ENCODE assay signal across 16 mouse cellular contexts in the genomic region with DNA sequence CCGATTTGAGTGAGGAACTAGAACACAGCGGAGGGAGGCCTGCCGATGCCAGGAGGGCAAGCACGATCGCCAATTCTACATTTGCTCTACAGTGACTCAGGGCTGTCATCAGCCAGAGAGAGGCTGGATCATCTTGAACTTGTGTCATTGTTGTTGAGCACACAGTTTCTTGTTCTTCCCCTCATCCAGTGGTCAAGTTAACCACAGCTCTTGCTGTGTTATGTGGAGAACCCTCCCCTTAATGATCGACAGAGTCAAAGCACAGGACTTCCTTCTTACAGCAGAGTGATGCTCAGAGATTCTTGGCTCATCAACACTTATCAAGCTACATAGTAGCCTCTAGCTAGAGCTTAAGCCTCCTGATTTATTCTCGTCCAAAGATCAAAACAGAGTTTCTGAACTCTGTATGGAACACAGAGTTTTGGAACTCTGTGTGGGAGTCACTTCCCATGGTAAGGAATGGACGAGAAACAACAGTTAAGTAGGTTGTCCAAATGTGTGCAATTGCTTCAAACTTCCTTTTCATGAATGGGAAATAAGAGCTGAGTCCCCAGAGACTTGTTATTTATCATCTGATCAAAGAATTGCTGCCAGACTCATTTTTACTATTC. TPM values are rescaled to one million over a fixed set of nuclear protein-coding genes. Genes with fewer than 3 reads are reported as not detected.
A peak's percentile ranks its signal among the peaks of the same experiment; 100 is the strongest.
DNase-seq lines count a peak whose midpoint lies in the region; ATAC-seq lines count a peak whose summit lies in the region.
"Had no signal": no experiment of that assay in that cellular context is flagged by ENCODE, and none has a peak within 500 bp of the region (broad histone marks: within the 10 kb centered on the region; RNA-seq: fewer than 3 reads in every experiment).

No protein-coding gene starts in this region.

- H3K4me2 ChIP-seq in heart, embryonic 16.5 days (ENCODE audit: low read depth, low read length): no peak overlapping the region
- no peak overlapping the region for H3K4me2 ChIP-seq in lung, embryonic 15.5 days
- no peak overlapping the region for H3K4me2 ChIP-seq in stomach, embryonic 15.5 days
- no peak overlapping the region for H3K4me2 ChIP-seq in midbrain, embryonic 15.5 days
- H3K4me2 ChIP-seq: embryonic facial prominence, embryonic 12.5 days; liver, embryonic 11.5 days; neural tube, embryonic 12.5 days had no signal

- H3K9me3 ChIP-seq in heart, embryonic 16.5 days (replicated peaks; ENCODE audit: control insufficient read depth, low read length): peaks cover 6% of the 10 kb centered on the region; the same call in 1 of the 2 replicates
- H3K9me3 ChIP-seq in lung, embryonic 15.5 days: no peaks in the 10 kb centered on the region
- no peaks in the 10 kb centered on the region for H3K9me3 ChIP-seq in stomach, embryonic 15.5 days
- no peaks in the 10 kb centered on the region for H3K9me3 ChIP-seq in midbrain, embryonic 15.5 days
- H3K9me3 ChIP-seq: embryonic facial prominence, embryonic 12.5 days; neural tube, embryonic 12.5 days had no signal

- peak overlapping the region; percentile 46 for H3K27ac ChIP-seq in heart, embryonic 16.5 days (ENCODE audit: low read length)
- H3K27ac ChIP-seq in lung, embryonic 15.5 days: peak overlapping the region; percentile 86
- peak overlapping the region; percentile 67; the same call in 1 of the 2 replicates for H3K27ac ChIP-seq in stomach, embryonic 15.5 days
- H3K27ac ChIP-seq in midbrain, embryonic 15.5 days: no peak overlapping the region
- H3K27ac ChIP-seq: embryonic facial prominence, embryonic 12.5 days; hindbrain, postnatal 0 days; neural tube, embryonic 12.5 days had no signal

- no peak overlapping the region for H3K4me3 ChIP-seq in heart, embryonic 16.5 days (ENCODE audit: low read length)
- H3K4me3 ChIP-seq in lung, embryonic 15.5 days: no peak overlapping the region
- H3K4me3 ChIP-seq in stomach, embryonic 15.5 days (replicated peaks): no peak overlapping the region
- H3K4me3 ChIP-seq in midbrain, embryonic 15.5 days: no peak overlapping the region
- H3K4me3 ChIP-seq: embryonic facial prominence, embryonic 12.5 days; neural tube, embryonic 12.5 days had no signal

- H3K27me3 ChIP-seq in heart, embryonic 16.5 days (ENCODE audit: control insufficient read depth, insufficient read depth, low read length): no peaks in the 10 kb centered on the region
- no peaks in the 10 kb centered on the region for H3K27me3 ChIP-seq in lung, embryonic 15.5 days
- H3K27me3 ChIP-seq in stomach, embryonic 15.5 days (replicated peaks): no peaks in the 10 kb centered on the region
- no peaks in the 10 kb centered on the region for H3K27me3 ChIP-seq in midbrain, embryonic 15.5 days (replicated peaks)
- H3K27me3 ChIP-seq: embryonic facial prominence, embryonic 12.5 days; neural tube, embryonic 12.5 days had no signal

- no peaks in the 10 kb centered on the region for H3K36me3 ChIP-seq in heart, embryonic 16.5 days (ENCODE audit: control insufficient read depth, insufficient read depth)
- H3K36me3 ChIP-seq in lung, embryonic 15.5 days: no peaks in the 10 kb centered on the region
- no peaks in the 10 kb centered on the region for H3K36me3 ChIP-seq in stomach, embryonic 15.5 days
- H3K36me3 ChIP-seq in midbrain, embryonic 15.5 days (replicated peaks): no peaks in the 10 kb centered on the region
- H3K36me3 ChIP-seq: embryonic facial prominence, embryonic 12.5 days; neural tube, embryonic 12.5 days had no signal

- WGBS in heart, embryonic 16.5 days: 78% methylated on average over 8 of the region's 8 CpGs
- WGBS in lung, embryonic 15.5 days: 83% methylated on average over 8 of the region's 8 CpGs
- WGBS in stomach, embryonic 15.5 days: 76% methylated on average over 8 of the region's 8 CpGs
- WGBS in midbrain, embryonic 15.5 days: 92% methylated on average over 8 of the region's 8 CpGs

- no peak for DNase-seq in heart, adult 8-10 months (ENCODE audit: low spot score)
- DNase-seq in lung, postnatal 14 days: no peak
- DNase-seq in adipocyte (ENCODE audit: low spot score): peak; percentile 39
- no peak for DNase-seq in adrenal gland, postnatal 4 days (ENCODE audit: low spot score in 2 of 2)
- DNase-seq: cerebellum, postnatal 14 days; layer of hippocampus, postnatal 36 days; left cerebral cortex, postnatal 4 days; right cerebral cortex, postnatal 4 days had no signal

- no peak overlapping the region for H3K9ac ChIP-seq in heart, embryonic 16.5 days (ENCODE audit: low read length)
- no peak overlapping the region for H3K9ac ChIP-seq in lung, embryonic 15.5 days
- no peak overlapping the region for H3K9ac ChIP-seq in stomach, embryonic 15.5 days
- no peak overlapping the region for H3K9ac ChIP-seq in midbrain, embryonic 15.5 days
- H3K9ac ChIP-seq: embryonic facial prominence, embryonic 12.5 days; neural tube, embryonic 12.5 days had no signal

- H3K4me1 ChIP-seq in heart, embryonic 16.5 days (ENCODE audit: control insufficient read depth, insufficient read depth, low read length): no peaks in the 10 kb centered on the region
- peaks cover 22% of the 10 kb centered on the region for H3K4me1 ChIP-seq in lung, embryonic 15.5 days
- H3K4me1 ChIP-seq in stomach, embryonic 15.5 days: peaks cover 7% of the 10 kb centered on the region; the same call in 1 of the 2 replicates
- no peaks in the 10 kb centered on the region for H3K4me1 ChIP-seq in midbrain, embryonic 15.5 days
- H3K4me1 ChIP-seq: embryonic facial prominence, embryonic 12.5 days had no signal

- ATAC-seq in heart, embryonic 16.5 days (replicated peaks; ENCODE audit: extremely low read depth, insufficient read depth, low FRiP score): no peak; the same call in 1 of the 2 replicates
- no peak for ATAC-seq in lung, embryonic 15.5 days (ENCODE audit: borderline replicate concordance, extremely low read depth, low FRiP score, low TSS enrichment)
- no peak for ATAC-seq in stomach, embryonic 15.5 days (ENCODE audit: insufficient read depth, low FRiP score, low read depth)
- no peak for ATAC-seq in midbrain, embryonic 15.5 days (replicated peaks)
- ATAC-seq: hindbrain, postnatal 0 days had no signal

RNA-seq across cellular contexts. Expression of gene Lrrc17, which starts 14.1 kb away (rescaled TPM):
- 24.0 and 26.9 TPM in 2 replicates for polyA plus RNA-seq in heart, embryonic 16.5 days (2015; fragmentation: Nextera tagmentation; extraction: Ambion mirVana)
- 1 to 10 TPM; 1.5 to 3.2 (median 2.2) TPM for total RNA-seq in heart, adult 8-10 months (2022)
- polyA plus RNA-seq in lung, embryonic 15.5 days (2015; fragmentation: Nextera tagmentation; extraction: Ambion mirVana): 54.0 and 55.0 TPM in 2 replicates
- 55.3 and 57.7 TPM in 2 replicates for polyA plus RNA-seq in stomach, embryonic 15.5 days (2015; fragmentation: Nextera tagmentation; extraction: Ambion mirVana)
- 10 to 100 TPM; 19.8 to 20.2 TPM for total RNA-seq in adrenal gland, postnatal 4 days (2021)
- polyA plus RNA-seq in midbrain, embryonic 15.5 days (2015; fragmentation: Nextera tagmentation; extraction: Ambion mirVana): 6.7 and 9.2 TPM in 2 replicates
